Mouse (Mus musculus) intestine, embryonic 16.5 days (tissue): ENCODE results near the gene Casp6. TPM values are rescaled to one million over a fixed set of nuclear protein-coding genes. Genes with fewer than 3 reads are reported as not detected.

ENCODE experiments used
- polyA plus RNA-seq: library from polyadenylated mRNA; unstranded; fragments of >200 nt; fragmentation: Nextera tagmentation; extraction: Ambion mirVana; gene quantifications from 2 replicates; pipeline ENCODE4 v1.2.1, GENCODE M21; 2015

Gene Casp6
- polyA plus RNA-seq, 1 experiment from 2014 or later: 179 TPM

Other genes with a start within 250 kb of the Casp6 start
- gene Egf, start 146.1 kb upstream of the Casp6 start, polyA plus RNA-seq: 1.6 TPM in 2 replicates
- not detected in 2 replicates for gene Lrit3, start 97.4 kb upstream of the Casp6 start, polyA plus RNA-seq
- gene Rrh, start 78.8 kb upstream of the Casp6 start, polyA plus RNA-seq: 0.16 and 0.21 TPM in 2 replicates
- 50.5 and 56.0 TPM in 2 replicates for gene Gar1, start 70.0 kb upstream of the Casp6 start, polyA plus RNA-seq
- gene Cfi, start 65.5 kb upstream of the Casp6 start, polyA plus RNA-seq: 77.7 and 82.8 TPM in 2 replicates
- 47.5 and 62.4 TPM in 2 replicates for gene Pla2g12a, start 22.8 kb upstream of the Casp6 start, polyA plus RNA-seq
- 3.6 and 3.7 TPM in 2 replicates for gene Mcub, start 68.8 kb downstream of the Casp6 start, polyA plus RNA-seq
- 25.4 and 26.8 TPM in 2 replicates for gene Sec24b, start 160.1 kb downstream of the Casp6 start, polyA plus RNA-seq
- gene Col25a1, start 230.1 kb downstream of the Casp6 start, polyA plus RNA-seq: 1.3 and 1.4 TPM in 2 replicates